Mouse (Mus musculus): Measurements from ENCODE around the gene Il20ra.

DNA sequence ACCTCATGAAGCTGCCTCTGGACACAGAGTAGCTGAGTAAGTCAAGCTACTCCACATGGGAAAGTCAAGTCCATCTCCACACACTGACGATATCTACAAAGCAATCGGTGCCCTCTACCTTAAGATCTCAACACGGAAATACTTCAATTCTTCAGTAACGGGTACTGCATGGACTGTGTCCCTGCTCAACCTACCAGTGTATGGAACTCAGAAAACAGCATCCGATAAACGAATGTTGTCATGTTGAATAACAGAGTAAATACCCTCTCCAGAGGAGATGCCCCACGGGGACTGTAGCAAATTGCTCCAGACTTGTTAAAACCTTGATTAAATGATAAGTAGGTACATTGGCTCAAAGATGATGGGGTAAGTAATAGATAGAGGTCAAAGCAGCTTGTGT is 20.0 kb upstream of the Il20ra start:
- TF ChIP-seq EP300 (IDR thresholded peaks at IDR 0.05; ENCODE audit: low read depth): no peak
- no peak for TF ChIP-seq CTCF (IDR thresholded peaks at IDR 0.05; ENCODE audit: low read depth)

All from liver, embryonic 14.5 days (tissue).